Mouse (Mus musculus) midbrain, embryonic 16.5 days (tissue): ENCODE data around the gene Anks3. TPM values are rescaled to one million over a fixed set of nuclear protein-coding genes. Genes with fewer than 3 reads are reported as not detected.
A peak's percentile ranks its signal among the peaks of the same experiment; 100 is the strongest.

Experiments used
- ATAC-seq: fragments of 200-750 bp; cut with Nextera tagmentation; 2 replicates; pipeline ENCODE4 v1.8.0; 2017; ENCODE audit warnings: moderate TSS enrichment
- H3K27ac ChIP-seq: fragments of 300-500 bp; sonication (generic); 2 replicates; pipeline ENCODE4 v1.5.1; 2014; ENCODE audit warnings: mild to moderate bottlenecking, low read length, mixed read lengths
- H3K27me3 ChIP-seq: fragments of 300-500 bp; sonication (generic); 2 replicates; pipeline ENCODE4 v1.6.1; 2014; ENCODE audit warnings: low read depth, low read length, mixed read lengths; ENCODE audit not compliant: control insufficient read depth, insufficient read depth
- H3K36me3 ChIP-seq: fragments of 300-500 bp; sonication (generic); 2 replicates; pipeline ENCODE4 v1.6.1; 2014; ENCODE audit warnings: mild to moderate bottlenecking, low read length, moderate library complexity, mixed read lengths; ENCODE audit not compliant: control insufficient read depth, insufficient read depth
- H3K4me1 ChIP-seq: fragments of 300-500 bp; sonication (generic); 2 replicates; pipeline ENCODE4 v1.6.1; 2014; ENCODE audit warnings: mild to moderate bottlenecking, low read length, mixed read lengths; ENCODE audit not compliant: control insufficient read depth, insufficient read depth
- H3K4me2 ChIP-seq: fragments of 300-500 bp; sonication (generic); 2 replicates; pipeline ENCODE4 v1.6.1; 2014; ENCODE audit warnings: mild to moderate bottlenecking, low read length, mixed read lengths
- H3K4me3 ChIP-seq: fragments of 300-500 bp; sonication (generic); 2 replicates; pipeline ENCODE4 v1.5.1; 2014; ENCODE audit warnings: low read depth, mild to moderate bottlenecking, low read length, moderate library complexity, mixed read lengths
- H3K9ac ChIP-seq: fragments of 300-500 bp; sonication (generic); 2 replicates; pipeline ENCODE4 v1.6.1; 2014; ENCODE audit warnings: low read depth, low read length, mixed read lengths
- H3K9me3 ChIP-seq: fragments of 300-500 bp; sonication (generic); replicated peaks from 2 replicates; pipeline ENCODE4 v1.6.1; 2014; ENCODE audit warnings: mild to moderate bottlenecking, low read length, mixed read lengths; ENCODE audit not compliant: control insufficient read depth, poor library complexity, severe bottlenecking
- WGBS: fragments of 180-500 bp; shearing (Covaris S2); extraction: QIAGEN DNeasy Blood & Tissue Kit; methylation state at CpG from one replicate; pipeline ENCODE4 v1.1.7; 2014; 5-methylcytosine and 5-hydroxymethylcytosine counted together
- polyA plus RNA-seq: library from polyadenylated mRNA; unstranded; fragments of >200 nt; fragmentation: Nextera tagmentation; extraction: Ambion mirVana; gene quantifications from 2 replicates; pipeline ENCODE4 v1.2.1, GENCODE M21; 2015

Gene Anks3
- polyA plus RNA-seq, 1 experiment from 2014 or later, result 75.1 TPM

DNA sequence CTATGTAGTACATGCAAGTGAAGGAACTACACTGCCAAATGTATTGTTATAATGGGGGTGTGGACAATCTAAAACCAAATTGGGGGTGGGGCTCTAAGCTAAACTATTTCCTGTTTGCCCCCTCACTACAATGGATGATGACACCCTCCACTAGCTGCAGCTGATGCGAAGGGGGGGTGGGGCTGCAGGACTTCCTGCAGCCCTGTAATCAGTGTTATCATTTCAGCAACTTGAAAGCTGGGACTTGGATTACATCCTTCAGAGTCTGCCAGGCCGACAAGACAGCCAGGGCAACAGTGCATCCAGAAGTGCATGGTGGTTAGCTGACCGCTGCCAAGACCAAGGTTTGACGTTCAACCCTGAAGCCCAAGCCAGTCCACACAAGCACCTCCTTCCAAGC lies 7.6 kb upstream of the Anks3 start:
- no peaks in the 10 kb centered on the region for H3K4me1 ChIP-seq
- no peak overlapping the region for H3K9ac ChIP-seq
- H3K27ac ChIP-seq, result no peak overlapping the region
- H3K4me2 ChIP-seq, result no peak overlapping the region
- no peaks in the 10 kb centered on the region for H3K27me3 ChIP-seq
- H3K36me3 ChIP-seq, result no peaks in the 10 kb centered on the region
- no peaks in the 10 kb centered on the region for H3K9me3 ChIP-seq
- no peak for ATAC-seq
- no peak overlapping the region for H3K4me3 ChIP-seq
- 85% methylated on average over 4 of the region's 4 CpGs for WGBS

DNA sequence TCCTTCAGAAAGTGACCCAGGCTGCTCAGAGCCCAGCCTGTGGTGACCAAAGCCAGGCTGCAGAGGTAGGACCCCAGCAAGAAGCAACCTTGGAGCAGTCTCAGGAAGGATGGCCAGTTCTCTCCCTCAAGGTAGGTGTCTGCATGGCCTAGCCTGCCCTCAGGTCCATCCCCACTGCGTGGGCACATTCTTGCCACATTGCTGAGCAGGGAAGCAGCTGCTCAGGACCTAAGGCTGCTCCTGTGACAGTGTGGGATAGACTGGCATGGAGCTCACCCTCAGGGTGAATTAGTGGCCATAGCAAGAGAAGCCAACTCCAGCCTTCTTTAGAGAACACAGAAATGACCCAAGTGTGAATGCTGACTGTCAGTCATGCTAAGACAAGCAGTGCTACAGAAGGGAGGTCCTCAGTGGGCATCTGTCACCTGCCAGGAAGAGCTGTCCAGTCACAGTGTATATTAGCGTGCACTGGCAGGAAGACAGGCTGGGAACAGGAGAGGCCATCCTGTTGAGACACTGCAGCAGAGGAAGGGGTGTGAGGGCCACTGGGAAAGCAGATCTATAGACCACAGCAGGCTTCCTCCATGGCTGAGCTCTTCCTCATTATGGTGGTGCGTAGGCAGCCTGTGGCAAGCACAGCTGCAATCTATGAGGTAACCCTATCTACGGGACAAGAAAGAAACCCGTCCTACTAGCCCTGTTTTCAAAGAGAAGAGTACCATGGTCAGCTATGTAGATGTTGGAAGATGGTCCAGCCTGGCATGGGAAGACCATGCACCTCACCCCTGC lies 5.2 kb upstream of the Anks3 start:
- Histone ChIP-seq H3K9me3 (no peaks in the 10 kb centered on the region), H3K9ac (no peak overlapping the region), H3K27ac (no peak overlapping the region), H3K4me2 (no peak overlapping the region), H3K36me3 (no peaks in the 10 kb centered on the region), H3K4me1 (no peaks in the 10 kb centered on the region; the same call in 1 of the 2 replicates), H3K27me3 (no peaks in the 10 kb centered on the region), H3K4me3 (no peak overlapping the region)
- WGBS, result 88% methylated on average over 5 of the region's 5 CpGs
- no peak for ATAC-seq

DNA sequence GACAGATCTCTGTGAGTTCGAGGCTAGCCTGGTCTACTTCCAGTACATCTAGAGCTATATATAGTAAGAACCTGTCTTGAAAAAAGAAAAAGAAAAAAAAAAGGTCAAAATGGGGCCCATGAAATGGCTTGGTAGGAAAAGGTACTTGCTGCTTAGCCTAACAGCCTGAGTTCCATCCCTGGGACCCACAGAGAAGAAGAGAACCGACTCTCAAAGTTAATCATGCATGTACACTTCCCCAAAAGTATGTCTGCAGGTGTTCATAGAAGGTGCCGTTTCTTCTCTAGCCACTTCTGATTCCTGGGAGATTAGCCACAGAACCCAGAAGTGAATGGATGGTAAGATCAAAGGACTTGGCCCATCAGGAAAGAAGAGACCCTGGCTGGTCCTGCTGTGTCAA lies 4.4 kb upstream of the Anks3 start:
- Histone ChIP-seq H3K9ac (no peak overlapping the region), H3K27ac (no peak overlapping the region), H3K36me3 (no peaks in the 10 kb centered on the region), H3K27me3 (no peaks in the 10 kb centered on the region), H3K4me3 (no peak overlapping the region), H3K4me1 (peaks cover under 1% of the 10 kb centered on the region; the same call in 1 of the 2 replicates), H3K9me3 (no peaks in the 10 kb centered on the region), H3K4me2 (no peak overlapping the region)
- 85% methylated on average over 3 of the region's 3 CpGs for WGBS
- no peak for ATAC-seq

DNA sequence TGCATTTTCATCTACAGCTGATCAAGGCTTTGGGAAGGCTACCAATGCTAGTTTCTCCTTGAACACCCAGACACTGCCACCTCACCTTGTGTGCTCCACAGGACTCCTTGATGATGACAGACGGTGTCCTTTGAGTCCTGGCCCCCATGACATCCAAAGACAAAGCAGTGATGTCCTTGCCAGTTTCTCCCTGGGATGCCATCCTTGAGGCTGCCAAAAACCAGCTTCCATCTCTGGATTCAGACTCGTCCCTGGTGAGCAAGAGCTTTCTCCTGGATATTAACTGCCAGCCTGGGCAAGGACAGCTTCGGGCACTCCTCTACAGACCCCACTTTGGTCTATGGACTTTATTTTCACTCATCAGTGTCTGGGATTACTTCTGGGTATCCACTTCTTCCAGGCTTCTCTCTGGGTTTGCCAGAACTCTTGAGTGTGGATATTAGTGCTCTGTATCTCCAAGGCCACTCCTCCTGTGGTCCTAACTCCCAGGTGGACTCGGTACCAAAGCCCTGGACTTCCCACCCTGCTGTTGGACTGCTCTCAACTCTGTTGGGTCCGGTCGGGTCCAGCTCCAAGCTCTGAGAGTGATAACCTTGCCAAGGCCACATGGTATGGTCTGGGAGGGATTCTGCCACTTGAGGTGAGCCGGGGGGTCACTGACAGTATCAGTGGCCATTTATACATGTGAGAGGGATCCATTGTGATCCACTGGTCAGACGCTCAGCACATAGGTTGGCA lies 1.6 kb upstream of the Anks3 start:
- Histone ChIP-seq H3K9ac (no peak overlapping the region), H3K36me3 (no peaks in the 10 kb centered on the region), H3K9me3 (no peaks in the 10 kb centered on the region), H3K27me3 (no peaks in the 10 kb centered on the region), H3K4me3 (no peak overlapping the region), H3K4me2 (no peak overlapping the region), H3K4me1 (peaks cover 16% of the 10 kb centered on the region), H3K27ac (no peak overlapping the region)
- ATAC-seq, result no peak
- WGBS, result 89% methylated on average over 8 of the region's 8 CpGs

GRCm38 (mm10) chr16:4964731-4965391 lies 856 bp upstream of the Anks3 start:
- no peaks in the 10 kb centered on the region for H3K9me3 ChIP-seq
- H3K27ac ChIP-seq, result peak overlapping the region; percentile 90
- no peaks in the 10 kb centered on the region for H3K36me3 ChIP-seq
- WGBS, result 23% methylated on average over 13 of the region's 13 CpGs
- peaks cover 16% of the 10 kb centered on the region for H3K4me1 ChIP-seq
- H3K27me3 ChIP-seq, result no peaks in the 10 kb centered on the region
- peak overlapping the region; percentile 90 for H3K4me3 ChIP-seq
- peak overlapping the region; percentile 86 for H3K9ac ChIP-seq
- H3K4me2 ChIP-seq, result peak overlapping the region; percentile 82
- ATAC-seq, result peak; percentile 46

DNA sequence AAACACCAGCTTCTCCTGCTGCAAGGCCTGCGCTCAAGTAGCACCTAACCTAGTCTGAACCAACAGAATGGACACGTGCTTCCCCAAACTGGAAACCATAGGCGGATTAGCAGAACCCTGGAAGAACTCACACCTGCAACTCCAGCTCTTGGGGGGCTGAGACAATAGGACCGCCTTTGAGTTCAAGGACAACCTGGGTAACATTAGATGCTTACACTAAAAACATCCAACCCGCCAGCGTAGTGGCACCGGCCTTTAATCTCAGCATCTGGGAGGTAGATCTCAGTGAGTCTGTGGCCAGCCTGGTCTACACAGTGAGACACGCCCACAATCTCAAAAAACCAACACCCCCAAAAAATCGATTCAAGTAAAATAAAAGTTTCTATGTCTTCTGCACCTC lies 659 bp downstream of the Anks3 start:
- peak overlapping the region; percentile 82 for H3K4me2 ChIP-seq
- peak overlapping the region; percentile 86 for H3K9ac ChIP-seq
- H3K27me3 ChIP-seq, result no peaks in the 10 kb centered on the region
- H3K27ac ChIP-seq, result no peak overlapping the region
- no peaks in the 10 kb centered on the region for H3K36me3 ChIP-seq
- H3K4me1 ChIP-seq, result peaks cover 16% of the 10 kb centered on the region
- H3K4me3 ChIP-seq, result peak overlapping the region; percentile 90
- ATAC-seq, result no peak
- 41% methylated on average over 9 of the region's 9 CpGs for WGBS
- no peaks in the 10 kb centered on the region for H3K9me3 ChIP-seq

- ATAC-seq, result no peak
- peaks cover 7% of the 10 kb centered on the region for H3K36me3 ChIP-seq
- peaks cover 16% of the 10 kb centered on the region for H3K4me1 ChIP-seq
- no peak overlapping the region for H3K27ac ChIP-seq
- no peak overlapping the region for H3K4me3 ChIP-seq
- 88% methylated on average over 8 of the region's 8 CpGs for WGBS
- no peak overlapping the region for H3K4me2 ChIP-seq
- H3K27me3 ChIP-seq, result no peaks in the 10 kb centered on the region
- H3K9me3 ChIP-seq, result no peaks in the 10 kb centered on the region
- H3K9ac ChIP-seq, result no peak overlapping the region
Measured at GRCm38 (mm10) chr16:4960260-4960659, 3.7 kb downstream of the Anks3 start.

GRCm38 (mm10) chr16:4957446-4957845 lies 6.6 kb downstream of the Anks3 start:
- Histone ChIP-seq H3K27ac (no peak overlapping the region), H3K9me3 (no peaks in the 10 kb centered on the region), H3K9ac (no peak overlapping the region), H3K4me1 (peaks cover 6% of the 10 kb centered on the region), H3K27me3 (no peaks in the 10 kb centered on the region), H3K4me2 (no peak overlapping the region), H3K36me3 (peaks cover 22% of the 10 kb centered on the region), H3K4me3 (no peak overlapping the region)
- 97% methylated on average over 3 of the region's 3 CpGs for WGBS
- no peak for ATAC-seq

- no peak for ATAC-seq
- Histone ChIP-seq H3K27me3 (no peaks in the 10 kb centered on the region), H3K4me1 (no peaks in the 10 kb centered on the region), H3K9ac (no peak overlapping the region), H3K9me3 (no peaks in the 10 kb centered on the region), H3K36me3 (peaks cover 28% of the 10 kb centered on the region), H3K4me3 (no peak overlapping the region), H3K27ac (no peak overlapping the region), H3K4me2 (no peak overlapping the region)
- 92% methylated on average over 3 of the region's 3 CpGs for WGBS
Measured at GRCm38 (mm10) chr16:4956609-4957008, 7.4 kb downstream of the Anks3 start.
